Mouse (Mus musculus) small intestine, adult 2 months (tissue): ENCODE measurements around the gene Trmt5. TPM values are rescaled to one million over a fixed set of nuclear protein-coding genes. Genes with fewer than 3 reads are reported as not detected.
A peak's percentile ranks its signal among the peaks of the same experiment; 100 is the strongest.

Source experiments
- H3K27ac ChIP-seq: fragments of 200-500 bp; 2 replicates; pipeline ENCODE4 v1.5.1; 2012; ENCODE audit warnings: low read depth, low read length, control low read depth, inconsistent platforms; ENCODE audit not compliant: insufficient read depth
- H3K27me3 ChIP-seq: fragments of 200-500 bp; 2 replicates; pipeline ENCODE4 v1.6.1; 2012; ENCODE audit warnings: mild to moderate bottlenecking, moderate library complexity, low read length, inconsistent platforms; ENCODE audit not compliant: control insufficient read depth, insufficient read depth
- H3K36me3 ChIP-seq: fragments of 200-500 bp; 2 replicates; pipeline ENCODE4 v1.6.1; 2012; ENCODE audit warnings: mild to moderate bottlenecking, low read length, control low read depth, inconsistent platforms; ENCODE audit not compliant: control insufficient read depth, insufficient read depth
- H3K4me1 ChIP-seq: fragments of 200-500 bp; 2 replicates; pipeline ENCODE4 v1.6.1; 2012; ENCODE audit warnings: low read length, inconsistent platforms, mixed read lengths; ENCODE audit not compliant: control insufficient read depth, insufficient read depth, insufficient read length
- H3K4me3 ChIP-seq: fragments of 200-500 bp; 2 replicates; pipeline ENCODE4 v1.5.1; 2012; ENCODE audit warnings: low read depth, mild to moderate bottlenecking, control low read depth, inconsistent platforms, low read length, moderate library complexity
- CTCF ChIP-seq: fragments of 200-500 bp; IDR thresholded peaks from 2 replicates; pipeline ENCODE4 v1.5.1; 2012; ENCODE audit warnings: low read depth, mild to moderate bottlenecking, control low read depth, inconsistent platforms, low read length, moderate library complexity, mixed read lengths; ENCODE audit not compliant: insufficient replicate concordance, insufficient read length; ENCODE audit errors: extremely low read depth
- POLR2A ChIP-seq: fragments of 200-500 bp; IDR thresholded peaks from 2 replicates; pipeline ENCODE4 v1.6.1; 2012; ENCODE audit warnings: low read depth, mild to moderate bottlenecking, control low read depth, inconsistent platforms, low read length, moderate library complexity
- WGBS: fragments of 180-500 bp; shearing (Covaris S2); methylation state at CpG from one replicate; pipeline ENCODE4 v1.1.7; 2018; 5-methylcytosine and 5-hydroxymethylcytosine counted together
- polyA plus RNA-seq: library from polyadenylated mRNA; depleted of rRNA; stranded (reverse); fragments of >200 nt; gene quantifications from 2 replicates; pipeline ENCODE4 v1.2.3, GENCODE M21; 2012; rRNA removed

Trmt5 gene
- polyA plus RNA-seq = 0.81 and 1.3 TPM in 2 replicates

- TF ChIP-seq POLR2A (peak; percentile 57; the same call in 1 of the 2 replicates), CTCF (0 out of 2 replicates have a peak, but pooled peaks have one; percentile 7)
- Histone ChIP-seq H3K36me3 (peaks cover 3% of the 10 kb centered on the region), H3K27me3 (no peaks in the 10 kb centered on the region), H3K4me1 (peaks cover 1% of the 10 kb centered on the region; the same call in 1 of the 2 replicates), H3K4me3 (peak within 1 kb of the TSS; percentile 78), H3K27ac (peak within 1 kb of the TSS; percentile 25)
- under 1% methylated on average over 53 of the region's 53 CpGs for WGBS
Measured at GRCm38 (mm10) chr12:73286287-73287092, at the start of gene Trmt5, which contains the start of gene Slc38a6. Gene Trmt5, minus strand, starts transcription at chr12:73286710. Gene Slc38a6, plus strand, starts transcription at chr12:73286779.

GRCm38 (mm10) chr12:73334051-73334551, 47.6 kb upstream of the Trmt5 start:
- Histone ChIP-seq H3K27me3 (no peaks in the 10 kb centered on the region), H3K27ac (no peak overlapping the region), H3K4me3 (no peak overlapping the region), H3K36me3 (no peaks in the 10 kb centered on the region), H3K4me1 (no peaks in the 10 kb centered on the region)
- no peak for TF ChIP-seq POLR2A
- TF ChIP-seq CTCF = no peak
- 44% methylated on average over 8 of the region's 8 CpGs for WGBS

GRCm38 (mm10) chr12:73332701-73333100, 46.2 kb upstream of the Trmt5 start:
- Histone ChIP-seq H3K27me3 (no peaks in the 10 kb centered on the region), H3K4me3 (no peak overlapping the region), H3K4me1 (no peaks in the 10 kb centered on the region), H3K36me3 (no peaks in the 10 kb centered on the region), H3K27ac (no peak overlapping the region)
- TF ChIP-seq CTCF = no peak
- no peak for TF ChIP-seq POLR2A
- WGBS = 89% methylated on average over 4 of the region's 4 CpGs

- Histone ChIP-seq H3K27me3 (no peaks in the 10 kb centered on the region), H3K4me3 (no peak overlapping the region), H3K4me1 (no peaks in the 10 kb centered on the region), H3K36me3 (no peaks in the 10 kb centered on the region), H3K27ac (no peak overlapping the region)
- 88% methylated on average over 7 of the region's 7 CpGs for WGBS
- no peak for TF ChIP-seq CTCF
- no peak for TF ChIP-seq POLR2A
Measured at GRCm38 (mm10) chr12:73330236-73330635, 43.7 kb upstream of the Trmt5 start.

GRCm38 (mm10) chr12:73328448-73329167, 42.1 kb upstream of the Trmt5 start:
- 80% methylated on average over 4 of the region's 4 CpGs for WGBS
- H3K36me3 ChIP-seq = no peaks in the 10 kb centered on the region
- H3K27ac ChIP-seq = no peak overlapping the region

GRCm38 (mm10) chr12:73327381-73327780, 40.9 kb upstream of the Trmt5 start:
- Histone ChIP-seq H3K27ac (no peak overlapping the region), H3K4me3 (no peak overlapping the region), H3K4me1 (no peaks in the 10 kb centered on the region), H3K27me3 (no peaks in the 10 kb centered on the region), H3K36me3 (no peaks in the 10 kb centered on the region)
- 81% methylated on average over 3 of the region's 3 CpGs for WGBS
- TF ChIP-seq POLR2A (no peak), CTCF (no peak)

More at GRCm38 (mm10) chr12:73328448-73329167, 42.1 kb upstream of the Trmt5 start:
- Histone ChIP-seq H3K27me3 (no peaks in the 10 kb centered on the region), H3K4me1 (no peaks in the 10 kb centered on the region), H3K4me3 (no peak overlapping the region)
- TF ChIP-seq POLR2A = no peak
- TF ChIP-seq CTCF = no peak

GRCm38 (mm10) chr12:73325617-73326016, 39.1 kb upstream of the Trmt5 start:
- no peaks in the 10 kb centered on the region for H3K27me3 ChIP-seq
- no peaks in the 10 kb centered on the region for H3K4me1 ChIP-seq
- 49% methylated on average over 4 of the region's 4 CpGs for WGBS
- no peaks in the 10 kb centered on the region for H3K36me3 ChIP-seq
- TF ChIP-seq CTCF (no peak), POLR2A (no peak)
- H3K4me3 ChIP-seq = no peak overlapping the region
- H3K27ac ChIP-seq = no peak overlapping the region
